ENCODE assay signal across 21 mouse cellular contexts in the genomic region with DNA sequence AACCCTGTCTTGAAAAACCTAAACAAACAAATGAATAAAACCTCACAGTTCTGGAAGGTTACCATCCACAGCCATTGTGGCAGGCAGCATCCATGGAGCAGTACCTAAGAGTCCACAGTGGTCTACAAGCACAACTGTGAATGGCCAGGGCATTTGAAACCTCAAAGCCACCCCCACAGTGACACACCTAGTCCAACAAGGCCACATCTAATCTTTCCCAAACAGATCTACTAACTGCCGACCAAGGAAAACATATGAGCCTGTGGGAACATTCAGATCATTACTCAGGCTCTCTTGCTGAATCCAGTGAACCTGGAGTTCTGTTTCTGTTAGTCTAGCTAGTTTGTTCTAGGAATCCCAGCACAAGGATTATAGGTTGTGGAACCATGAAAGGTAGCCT.
"Had no signal": no experiment of that assay in that cellular context is flagged by ENCODE, and none has a peak within 500 bp of the region (broad histone marks: within the 10 kb centered on the region; RNA-seq: fewer than 3 reads in every experiment).

No protein-coding gene starts in this region.

- H3K9me3 ChIP-seq: lung, embryonic 15.5 days; midbrain, embryonic 13.5 days; midbrain, embryonic 15.5 days; neural tube, embryonic 13.5 days; neural tube, embryonic 15.5 days; stomach, embryonic 15.5 days had no signal

- H3K27ac ChIP-seq: lung, embryonic 15.5 days; macrophage; midbrain, embryonic 13.5 days; midbrain, embryonic 15.5 days; neural tube, embryonic 13.5 days; neural tube, embryonic 15.5 days; stomach, embryonic 15.5 days had no signal

- H3K36me3 ChIP-seq: lung, embryonic 15.5 days; midbrain, embryonic 13.5 days; midbrain, embryonic 15.5 days; neural tube, embryonic 13.5 days; neural tube, embryonic 15.5 days; stomach, embryonic 15.5 days had no signal

- H3K4me3 ChIP-seq: lung, embryonic 15.5 days; megakaryocyte, embryonic 14.5 days; midbrain, embryonic 13.5 days; midbrain, embryonic 15.5 days; neural tube, embryonic 13.5 days; neural tube, embryonic 15.5 days; stomach, embryonic 15.5 days had no signal

- H3K9ac ChIP-seq: liver, postnatal 0 days; lung, embryonic 15.5 days; midbrain, embryonic 13.5 days; midbrain, embryonic 15.5 days; neural tube, embryonic 13.5 days; neural tube, embryonic 15.5 days; stomach, embryonic 15.5 days had no signal

- H3K27me3 ChIP-seq: lung, embryonic 15.5 days; midbrain, embryonic 13.5 days; midbrain, embryonic 15.5 days; neural tube, embryonic 13.5 days; neural tube, embryonic 15.5 days; stomach, embryonic 15.5 days had no signal

- H3K4me2 ChIP-seq: lung, embryonic 15.5 days; midbrain, embryonic 11.5 days; midbrain, embryonic 13.5 days; midbrain, embryonic 15.5 days; neural tube, embryonic 13.5 days; neural tube, embryonic 15.5 days; stomach, embryonic 15.5 days had no signal

- ATAC-seq: liver, postnatal 0 days; lung, postnatal 0 days; midbrain, embryonic 13.5 days; midbrain, embryonic 15.5 days had no signal

- H3K4me1 ChIP-seq: megakaryocyte, embryonic 14.5 days; midbrain, embryonic 13.5 days; midbrain, embryonic 15.5 days; neural tube, embryonic 15.5 days had no signal

- DNase-seq: liver, postnatal 0 days; lung, adult 2 months; lung, postnatal 14 days; lung, postnatal 36 days; retina, postnatal 1 day; right cerebral cortex, adult 18-20 months; right cerebral cortex, postnatal 25 days; right cerebral cortex, postnatal 4 days; thymus, adult 18-20 months; thymus, postnatal 14 days; thymus, postnatal 36 days had no signal
